ENCODE assay signal across 9 mouse cellular contexts in the genomic region with DNA sequence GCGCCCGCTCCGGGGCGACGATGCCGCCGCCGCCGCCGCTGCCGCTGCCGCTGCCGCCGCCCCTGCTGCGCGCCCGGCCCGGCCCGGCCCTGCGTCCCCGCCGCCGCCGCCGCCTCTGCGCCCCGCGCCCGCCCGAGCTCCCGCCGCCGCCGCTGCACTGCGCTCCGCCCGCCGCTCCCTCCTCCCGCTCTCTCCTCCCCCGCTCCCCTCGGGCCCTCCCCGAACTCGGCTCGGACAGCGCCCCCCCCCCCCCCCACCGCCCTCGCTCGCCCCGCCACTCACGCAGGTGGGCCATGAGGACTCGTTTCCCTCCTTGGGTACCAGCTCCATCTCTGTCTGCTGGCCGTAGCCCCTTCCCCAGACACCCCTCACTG. TPM values are rescaled to one million over a fixed set of nuclear protein-coding genes. Genes with fewer than 3 reads are reported as not detected.
A peak's percentile ranks its signal among the peaks of the same experiment; 100 is the strongest.
DNase-seq lines count a peak whose midpoint lies in the region; ATAC-seq lines count a peak whose summit lies in the region.
"Had no signal": no experiment of that assay in that cellular context is flagged by ENCODE, and none has a peak within 500 bp of the region (broad histone marks: within the 10 kb centered on the region; RNA-seq: fewer than 3 reads in every experiment).

No protein-coding gene starts in this region.

- no peak for ATAC-seq in heart, embryonic 11.5 days (replicated peaks; ENCODE audit: insufficient number of reproducible peaks, low FRiP score, low TSS enrichment)

- no peaks in the 10 kb centered on the region for H3K9me3 ChIP-seq in heart, embryonic 11.5 days (replicated peaks; ENCODE audit: control insufficient read depth, low read length)

- H3K4me3 ChIP-seq in heart, embryonic 11.5 days (ENCODE audit: low read depth, low read length) = peak overlapping the region; percentile 52

- peaks cover 64% of the 10 kb centered on the region for H3K27me3 ChIP-seq in heart, embryonic 11.5 days (ENCODE audit: control insufficient read depth, insufficient read depth, low read length)

- no peak for DNase-seq in heart, adult 18-20 months
- peak; percentile 48 for DNase-seq in right cerebral cortex, postnatal 4 days
- DNase-seq in right cerebral cortex, adult 18-20 months = no peak
- peak; percentile 12 to 16 for DNase-seq in kidney, postnatal 4 days
- DNase-seq in frontal cortex, postnatal 10 days (ENCODE audit: low spot score in 2 of 2) = no peak
- DNase-seq in lung, postnatal 4 days = no peak
- DNase-seq in left cerebral cortex, adult 9 months (ENCODE audit: low spot score in 2 of 2) = no peak

- H3K9ac ChIP-seq in heart, embryonic 11.5 days (ENCODE audit: low read depth, low read length) = peak overlapping the region; percentile 63; the same call in 1 of the 2 replicates

- H3K27ac ChIP-seq in heart, embryonic 11.5 days (ENCODE audit: low read depth, low read length) = no peak overlapping the region

- WGBS in heart, embryonic 11.5 days (ENCODE audit: insufficient replicate concordance) = 6% methylated on average over 5 of the region's 52 CpGs

- peak overlapping the region; percentile 91 for H3K4me2 ChIP-seq in heart, embryonic 11.5 days

- H3K36me3 ChIP-seq in heart, embryonic 11.5 days (ENCODE audit: control insufficient read depth, insufficient read depth, low read length) = no peaks in the 10 kb centered on the region

- no peaks in the 10 kb centered on the region for H3K4me1 ChIP-seq in heart, embryonic 11.5 days (ENCODE audit: control insufficient read depth, insufficient read depth, low read length)

RNA-seq across cellular contexts. Expression of a gene that starts 0.5 kb away (rescaled TPM):
- 0.38 and 0.40 TPM in 2 replicates for polyA plus RNA-seq in heart, embryonic 11.5 days (2014; fragmentation: Nextera tagmentation; extraction: Ambion mirVana)
- 1 to 10 TPM; 1.3 to 1.6 TPM for total RNA-seq in heart, adult 18-20 months (2021)
- total RNA-seq: common myeloid progenitor, adult 5-6 weeks had no signal

Comparison
In these comparisons a context has a peak if more than half of its experiments do, and no peak if none do; other contexts are left out.
1. DNase-seq: peak in right cerebral cortex, postnatal 4 days (single experiment) and kidney, postnatal 4 days (2 of 2); none in heart, adult 18-20 months (0 of 2), right cerebral cortex, adult 18-20 months (single experiment), frontal cortex, postnatal 10 days (0 of 2), lung, postnatal 4 days (0 of 2) and left cerebral cortex, adult 9 months (0 of 2).